Mouse (Mus musculus): ENCODE results near the gene E2f2.

GRCm38 (mm10) chr4:136195029-136195428, 22.8 kb downstream of the E2f2 start:
- TF ChIP-seq POLR2A (IDR thresholded peaks at IDR 0.05; ENCODE audit: borderline replicate concordance, low read depth, low read length) (no peak), CTCF (IDR thresholded peaks at IDR 0.05; ENCODE audit: low read depth, low read length) (no peak)
